Mouse (Mus musculus): ENCODE data around the gene Pkp4.

DNA sequence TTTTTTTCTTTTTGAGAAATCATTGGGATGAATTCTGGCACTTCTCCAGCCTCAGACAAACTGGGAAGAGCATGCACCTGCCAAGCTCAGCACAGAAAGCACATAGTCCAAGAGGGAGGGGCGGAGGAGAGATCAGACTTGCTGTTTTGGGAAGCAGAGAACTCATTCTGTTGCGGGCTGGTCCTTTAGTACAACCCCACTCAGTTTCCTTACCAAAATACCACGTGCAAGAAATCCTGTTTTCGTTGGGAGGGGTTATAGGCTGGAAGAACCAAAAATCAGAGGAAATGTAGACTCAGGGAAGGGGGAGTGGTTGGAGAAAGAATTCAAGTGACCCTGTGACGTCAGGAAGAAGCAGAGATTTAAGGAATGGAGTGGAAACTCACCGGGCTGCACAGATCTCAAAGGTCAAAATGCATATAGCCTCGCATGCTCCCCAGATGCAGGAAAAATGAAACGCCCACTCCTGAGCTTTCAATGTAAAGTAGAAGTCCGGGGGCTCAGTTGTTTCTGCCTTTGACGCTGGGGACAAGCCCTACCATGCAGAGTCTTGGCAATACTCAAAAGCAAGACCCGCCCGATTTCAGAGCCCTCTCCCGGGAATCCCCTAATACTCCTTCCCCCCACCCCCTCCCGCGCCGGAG, 567 bp upstream of the Pkp4 start:
- TF ChIP-seq CTCF (IDR thresholded peaks at IDR 0.05; ENCODE audit: borderline replicate concordance, extremely low read depth, insufficient read depth, insufficient read length) (no peak), POLR2A (IDR thresholded peaks at IDR 0.05; ENCODE audit: borderline replicate concordance, extremely low read depth, insufficient read depth, insufficient read length, poor library complexity, severe bottlenecking) (no peak)
